Mouse (Mus musculus): ENCODE measurements at regions not wholly inside any gene's neighbourhood (a gene's known extent, or its start where the extent isn't known, plus 50 kb on each side); places are given as distances from the start of the nearest gene placed in this dataset.
A peak's percentile ranks its signal among the peaks of the same experiment; 100 is the strongest.

DNA sequence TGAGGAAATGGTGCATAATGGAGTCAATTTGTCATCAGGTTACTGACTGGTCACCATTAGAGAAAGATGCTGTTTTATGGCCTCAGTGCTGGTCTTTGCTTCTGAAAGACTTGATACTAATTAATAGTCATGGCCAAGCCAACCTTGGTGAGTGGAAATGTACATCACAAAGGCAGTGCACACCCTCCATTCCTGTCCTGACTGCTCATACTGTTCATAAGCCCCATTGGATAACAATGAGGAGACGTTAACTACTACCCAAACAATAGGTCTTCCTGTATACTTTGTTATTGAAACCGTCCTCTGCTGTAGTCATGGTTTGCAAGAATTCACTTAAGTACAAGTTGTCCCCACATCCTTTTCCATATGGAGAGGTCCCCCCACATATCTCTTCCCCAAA lies 605.8 kb upstream of the Slc35b3 start:
- DNase-seq, result no peak

DNA sequence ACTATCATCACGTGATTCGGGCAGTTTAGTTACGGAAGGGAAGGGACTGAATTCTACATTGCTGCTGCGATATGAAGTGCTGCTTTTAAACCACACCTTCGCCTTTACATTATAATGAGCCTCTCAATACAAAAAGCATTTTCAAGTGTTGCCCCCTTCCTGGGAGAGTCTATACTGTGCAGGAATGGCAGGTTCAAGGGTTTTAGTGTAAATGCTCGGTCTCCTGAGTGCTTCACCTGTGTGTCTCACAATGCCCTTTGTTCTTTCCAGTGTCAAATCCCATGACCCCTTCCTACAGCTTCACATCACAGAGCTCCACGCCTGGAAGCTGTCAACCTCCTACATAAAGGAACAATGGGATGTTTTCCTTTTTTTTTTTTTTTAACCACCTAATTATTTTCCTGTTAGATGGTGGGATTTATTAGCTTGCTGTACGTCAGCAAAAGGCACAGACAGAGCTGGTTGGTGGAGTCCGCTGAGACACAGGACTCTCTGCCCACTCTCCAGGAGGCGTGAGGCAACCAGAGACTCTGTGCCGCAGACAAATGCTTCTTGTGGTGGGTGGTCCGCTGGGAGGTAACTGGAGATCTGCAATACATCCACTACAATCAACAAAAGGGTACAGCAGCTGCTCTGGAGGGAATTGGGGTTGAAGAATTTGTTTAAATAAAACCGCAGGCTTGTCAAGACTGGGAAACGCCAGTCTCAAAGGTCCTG lies 577.2 kb upstream of the Slc35b3 start:
- no peak for DNase-seq

- peak; percentile 1 to 46 for DNase-seq
These were observed 565.8 kb upstream of the Slc35b3 start for GRCm38 (mm10) chr13:39526469-39526868.

DNA sequence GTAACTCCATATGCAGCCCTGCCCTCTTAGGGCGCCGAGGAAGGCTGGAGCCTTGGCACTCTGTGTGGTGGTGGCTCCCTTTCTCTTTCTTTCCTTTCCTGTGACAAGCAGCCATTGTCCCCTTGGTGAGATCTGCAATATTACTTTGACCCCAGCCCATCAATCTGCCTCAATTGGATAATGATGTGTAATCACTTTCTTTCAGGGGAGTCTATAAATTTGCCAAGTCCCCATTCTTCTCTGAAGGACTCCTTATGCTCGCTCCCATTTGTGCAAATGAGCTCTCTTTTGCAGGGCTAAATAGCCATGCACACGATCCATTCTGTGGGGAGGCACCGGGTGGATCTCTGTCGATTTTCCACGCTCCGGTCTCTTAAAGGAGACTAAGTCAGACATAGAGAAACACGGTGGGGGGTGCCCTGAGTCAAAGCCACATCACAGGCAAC lies 563.2 kb upstream of the Slc35b3 start:
- no peak for DNase-seq

- DNase-seq, result no peak
These were observed 562.7 kb upstream of the Slc35b3 start for GRCm38 (mm10) chr13:39523246-39523850.

DNA sequence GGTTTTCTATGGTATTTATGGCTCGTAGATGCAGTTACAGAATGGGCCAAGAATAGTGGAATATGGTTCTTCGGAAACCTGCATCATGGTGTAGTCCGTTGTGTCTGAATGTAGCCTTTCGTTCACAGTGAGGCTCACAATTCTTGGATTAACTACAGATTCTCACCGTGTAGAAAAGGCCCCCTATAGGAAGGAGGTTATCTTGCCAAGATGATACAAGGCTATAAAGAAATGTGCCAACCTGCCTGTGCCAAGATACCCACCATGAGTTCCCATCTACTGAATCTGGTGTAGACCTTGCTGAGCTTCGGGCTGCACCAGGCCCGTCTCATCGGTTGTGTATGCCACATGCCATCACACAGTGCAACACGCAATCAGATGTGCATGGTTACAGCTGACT lies 560.2 kb upstream of the Slc35b3 start:
- no peak for DNase-seq

DNA sequence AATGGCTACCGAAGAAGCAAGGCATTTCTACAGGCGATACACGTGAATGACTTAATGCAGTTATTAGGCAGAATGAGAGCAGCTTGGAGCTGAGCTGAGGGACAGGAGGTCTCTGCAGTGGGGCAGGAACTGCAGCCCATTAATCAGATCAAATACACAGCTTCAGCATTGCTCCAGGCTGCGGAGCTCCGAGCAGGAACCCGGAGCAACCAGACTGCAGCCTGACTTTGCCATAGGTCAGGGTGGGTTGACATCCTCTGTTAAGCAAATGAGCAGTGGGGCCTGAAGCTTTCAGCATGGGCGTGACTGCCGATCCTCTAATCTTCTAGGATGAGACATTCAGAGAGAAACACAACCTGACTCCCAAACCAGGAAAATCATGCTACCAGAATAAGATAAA lies 555.4 kb upstream of the Slc35b3 start:
- no peak for DNase-seq

- no peak for DNase-seq
These were observed 529.1 kb upstream of the Slc35b3 start for GRCm38 (mm10) chr13:39489806-39490205.

DNA sequence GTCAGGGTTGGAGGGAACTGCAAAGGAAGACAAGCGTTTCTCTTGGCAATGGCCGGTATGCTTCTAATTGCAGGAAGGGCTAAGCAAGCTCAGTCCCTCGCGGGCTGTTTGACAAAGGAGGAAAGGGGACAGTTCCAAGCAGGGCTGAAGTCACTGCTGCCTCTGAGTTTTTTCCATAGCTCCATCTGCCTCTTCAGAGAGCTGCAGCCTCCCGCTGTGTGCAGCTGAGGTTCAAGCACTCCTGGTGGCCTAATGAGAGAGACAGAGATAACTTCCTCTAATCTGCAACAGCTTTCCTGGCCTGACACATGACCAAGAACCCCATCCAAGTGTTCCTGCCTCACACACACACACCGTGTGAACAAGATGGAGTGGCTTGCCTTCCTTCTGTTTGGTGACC lies 511.9 kb upstream of the Slc35b3 start:
- DNase-seq, result no peak

DNA sequence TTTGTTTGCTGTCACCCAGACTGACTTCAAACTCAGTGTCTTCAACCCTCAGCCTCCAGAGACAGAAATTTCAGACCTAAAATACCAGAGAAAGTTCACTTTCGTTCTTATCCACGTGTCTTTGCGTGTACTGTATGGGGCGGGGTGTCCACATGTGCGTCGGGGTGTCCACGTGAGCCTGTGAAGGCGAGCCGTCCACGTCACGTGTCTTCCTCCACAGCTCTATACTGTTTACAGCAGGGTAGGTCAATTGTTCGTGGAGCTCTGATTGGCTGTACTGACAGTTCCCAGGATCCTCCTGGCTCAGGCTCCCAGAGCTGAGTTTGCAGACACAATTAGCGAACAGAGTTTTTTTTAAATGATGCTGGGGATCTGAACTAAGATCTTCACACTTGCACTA lies 481.1 kb upstream of the Slc35b3 start:
- no peak for DNase-seq

- peak; percentile 27 to 74 for DNase-seq
These were observed 480.2 kb upstream of the Slc35b3 start for GRCm38 (mm10) chr13:39440907-39441306.

- peak in 1 of 2 experiments; percentile 6 for DNase-seq
These were observed 479.7 kb upstream of the Slc35b3 start for GRCm38 (mm10) chr13:39440336-39440735.

- no peak for DNase-seq
These were observed 467.3 kb upstream of the Slc35b3 start for GRCm38 (mm10) chr13:39427996-39428395.

DNA sequence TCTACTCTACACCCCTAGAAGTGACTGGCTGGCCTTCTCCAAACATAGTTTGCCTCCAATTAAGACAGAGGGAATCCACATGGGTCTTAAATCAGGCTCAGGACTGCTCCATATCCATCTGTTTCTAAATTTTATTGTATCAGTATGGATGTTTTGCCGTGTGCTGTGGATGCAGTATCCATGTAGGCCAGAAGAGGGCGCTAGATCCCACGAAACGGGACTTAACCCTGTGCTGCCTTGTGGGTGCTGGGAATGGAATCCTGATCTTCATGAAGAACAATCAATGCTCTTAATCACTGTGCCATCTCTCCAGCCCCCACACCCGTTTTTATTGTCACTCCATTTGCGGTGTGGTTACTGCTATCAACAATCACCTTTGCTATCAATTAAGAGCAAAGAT lies 465.3 kb upstream of the Slc35b3 start:
- DNase-seq, result no peak

DNA sequence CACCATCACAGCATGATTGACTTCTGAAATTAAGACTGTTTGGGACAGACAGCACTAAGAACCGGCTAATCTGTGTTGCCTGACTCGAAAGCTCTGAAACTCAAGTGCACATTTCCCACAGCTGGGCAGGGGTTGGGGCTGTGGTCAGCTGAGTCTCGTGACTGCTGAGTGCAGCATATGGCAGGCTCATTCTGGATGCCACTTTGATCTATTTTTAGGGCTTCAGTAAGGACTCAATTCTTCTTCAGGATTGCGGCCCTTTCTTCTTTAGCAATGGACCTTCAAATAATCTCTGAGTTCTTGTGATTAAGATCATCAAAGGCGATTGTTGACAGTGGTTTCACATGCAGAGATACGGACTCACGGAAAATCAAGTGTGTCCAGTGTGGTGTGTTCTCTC lies 457.5 kb upstream of the Slc35b3 start:
- no peak for DNase-seq

DNA sequence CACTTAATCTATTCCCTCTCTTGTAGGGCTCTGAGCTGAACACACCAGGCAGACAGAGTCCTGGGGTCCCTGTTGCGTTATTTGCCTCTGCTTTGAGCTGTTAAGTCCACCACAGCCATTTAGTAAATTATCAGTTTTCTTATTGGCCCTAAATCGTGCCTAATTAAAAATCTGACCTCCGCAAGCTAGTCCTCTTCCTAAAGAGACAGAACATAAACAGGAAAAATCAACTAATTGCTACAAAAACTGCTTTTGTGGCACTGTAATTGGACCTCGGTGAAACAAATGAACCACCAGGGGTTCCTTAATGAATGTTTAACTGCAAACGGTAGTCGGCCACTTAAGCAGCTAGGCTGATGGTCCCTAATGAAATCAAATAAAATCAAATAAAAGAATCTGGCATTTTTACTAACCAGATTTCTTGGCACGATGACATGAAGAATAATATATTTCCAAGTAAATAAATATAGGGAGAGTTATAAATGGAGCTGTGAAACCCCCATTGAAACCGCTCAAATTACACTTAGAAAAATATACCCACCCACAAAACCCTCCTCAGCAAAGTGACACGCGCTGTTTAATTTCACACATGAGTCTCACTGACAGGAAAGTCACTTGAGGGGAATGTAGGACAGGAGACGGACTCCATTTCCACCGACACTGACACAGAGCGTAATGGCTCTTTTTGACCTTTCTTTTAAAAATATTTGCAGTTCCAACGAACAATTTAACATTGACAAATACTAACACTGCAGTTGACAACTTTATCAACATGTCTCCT lies 451.0 kb upstream of the Slc35b3 start:
- no peak for DNase-seq

GRCm38 (mm10) chr13:39392589-39392988 lies 431.9 kb upstream of the Slc35b3 start:
- peak in 1 of 2 experiments; percentile 24 for DNase-seq

- DNase-seq, result peak; percentile 25 to 31
These were observed 431.5 kb upstream of the Slc35b3 start for GRCm38 (mm10) chr13:39392151-39392550.

- DNase-seq, result no peak
These were observed 416.0 kb upstream of the Slc35b3 start for GRCm38 (mm10) chr13:39376677-39377076.

DNA sequence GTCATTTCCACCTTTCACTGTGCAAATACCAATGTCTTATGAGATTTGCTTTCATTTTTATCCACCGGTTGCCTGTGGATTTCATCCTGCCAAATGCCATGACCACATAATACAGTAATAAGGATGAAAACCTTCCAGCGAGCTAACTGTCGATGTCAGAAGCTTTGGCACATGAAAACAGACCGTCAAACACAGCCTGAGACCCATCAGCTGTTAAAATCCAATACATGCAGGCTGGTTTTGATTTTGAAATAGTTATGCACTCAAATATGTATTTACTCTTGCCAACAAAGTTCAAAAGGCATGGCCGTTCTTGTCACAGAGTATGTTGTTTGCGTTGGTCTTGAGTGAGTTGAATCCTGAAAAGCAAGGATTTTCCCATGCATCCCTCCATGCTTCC lies 415.6 kb upstream of the Slc35b3 start:
- DNase-seq, result no peak

DNA sequence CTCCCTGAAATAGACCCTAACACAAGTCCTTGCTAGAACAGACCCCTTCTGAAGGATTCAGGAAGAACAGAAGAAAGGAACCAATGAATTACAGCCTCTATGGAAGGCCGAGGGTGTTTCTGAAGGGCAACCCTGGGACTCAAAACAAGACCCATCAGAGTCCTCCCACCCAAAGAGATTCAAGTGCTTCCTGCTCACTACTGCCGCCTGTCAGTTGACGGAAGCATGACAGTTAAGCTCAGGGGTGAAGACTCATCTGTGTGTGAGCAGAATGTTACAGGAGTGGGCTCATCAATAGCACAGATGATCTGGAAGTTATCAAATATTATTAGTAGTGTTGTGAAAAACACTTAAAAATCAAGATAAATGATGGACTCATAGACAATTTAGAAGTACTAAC lies 411.9 kb upstream of the Slc35b3 start:
- DNase-seq, result no peak

GRCm38 (mm10) chr13:39363637-39364036 lies 403.0 kb upstream of the Slc35b3 start:
- DNase-seq, result peak; percentile 3 to 7

DNA sequence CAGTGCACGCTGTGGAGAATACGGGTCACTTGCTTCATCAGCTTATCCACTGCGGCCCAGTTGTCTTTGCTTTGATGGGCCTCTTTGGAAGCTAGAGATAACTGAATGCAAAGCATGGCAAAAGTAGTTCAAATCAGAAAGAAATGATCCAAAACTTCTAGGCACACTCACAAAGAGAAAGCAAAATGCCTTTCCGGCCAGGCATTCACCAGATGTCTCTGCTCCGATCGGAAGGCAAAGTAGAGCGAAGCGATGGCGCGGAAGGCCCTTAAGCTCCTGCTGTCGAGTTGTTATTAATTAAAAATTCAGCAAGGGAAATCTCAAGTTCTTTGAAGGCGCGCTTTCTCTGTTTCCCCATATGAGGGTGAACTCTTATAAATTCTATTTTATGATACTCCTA lies 401.9 kb upstream of the Slc35b3 start:
- DNase-seq, result no peak

DNA sequence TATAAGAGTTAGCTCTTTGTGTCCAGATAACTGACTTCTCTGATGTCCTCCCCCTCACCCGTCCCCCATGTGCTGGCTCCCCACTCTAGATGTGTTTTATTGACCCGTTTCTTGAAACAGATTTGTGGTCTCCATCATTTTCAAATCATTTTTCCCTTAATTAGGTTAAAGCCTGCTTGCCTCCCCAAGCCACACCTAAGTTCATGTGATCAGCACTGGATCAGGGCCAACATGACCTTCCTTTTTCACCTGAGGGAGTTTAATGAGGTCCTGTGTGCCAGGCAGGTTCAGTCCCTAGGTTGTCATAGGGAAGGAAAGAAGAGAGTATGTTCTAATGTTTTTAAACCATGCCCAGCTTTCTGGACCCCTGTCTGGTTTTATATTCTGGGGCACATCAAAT lies 390.9 kb upstream of the Slc35b3 start:
- no peak for DNase-seq
